In genomic region chr6:109398690-109399089, GRCm38 (mm10) we compare ENCODE assay signal across 13 mouse cellular contexts.
A peak's percentile ranks its signal among the peaks of the same experiment; 100 is the strongest.
DNase-seq lines count a peak whose midpoint lies in the region; ATAC-seq and TF ChIP-seq lines count a peak whose summit lies in the region.
"Had no signal": no experiment of that assay in that cellular context is flagged by ENCODE, and none has a peak within 500 bp of the region (broad histone marks: within the 10 kb centered on the region; RNA-seq: fewer than 3 reads in every experiment).

No protein-coding gene starts in this region.

- ATAC-seq in kidney, postnatal 0 days (replicated peaks; ENCODE audit: low FRiP score, low read depth), result no peak
- no peak for ATAC-seq in kidney, embryonic 14.5 days (ENCODE audit: low FRiP score, low TSS enrichment)
- no peak for ATAC-seq in neural tube, embryonic 15.5 days (ENCODE audit: low FRiP score)

- no peaks in the 10 kb centered on the region for H3K9me3 ChIP-seq in kidney, postnatal 0 days (replicated peaks; ENCODE audit: low read length)
- H3K9me3 ChIP-seq in kidney, embryonic 14.5 days (ENCODE audit: control insufficient read depth, low read length), result no peaks in the 10 kb centered on the region
- H3K9me3 ChIP-seq in neural tube, embryonic 15.5 days (replicated peaks), result no peaks in the 10 kb centered on the region
- H3K9me3 ChIP-seq: heart, embryonic 12.5 days had no signal

- no peak overlapping the region for H3K4me2 ChIP-seq in kidney, postnatal 0 days (ENCODE audit: low read length)
- no peak overlapping the region for H3K4me2 ChIP-seq in kidney, embryonic 14.5 days (replicated peaks; ENCODE audit: low read depth, low read length)
- H3K4me2 ChIP-seq in neural tube, embryonic 15.5 days, result no peak overlapping the region
- H3K4me2 ChIP-seq: heart, embryonic 12.5 days; hindbrain, embryonic 14.5 days; liver, embryonic 11.5 days had no signal

- no peak overlapping the region for H3K27ac ChIP-seq in kidney, postnatal 0 days
- no peak overlapping the region for H3K27ac ChIP-seq in kidney, embryonic 14.5 days (ENCODE audit: low read depth, low read length)
- H3K27ac ChIP-seq in neural tube, embryonic 15.5 days (replicated peaks), result no peak overlapping the region
- H3K27ac ChIP-seq: hindbrain, embryonic 14.5 days had no signal

- 75% methylated on average over 3 of the region's 3 CpGs for WGBS in kidney, postnatal 0 days
- WGBS in kidney, embryonic 14.5 days, result 74% methylated on average over 3 of the region's 3 CpGs
- 76% methylated on average over 3 of the region's 3 CpGs for WGBS in neural tube, embryonic 15.5 days

- H3K36me3 ChIP-seq in kidney, postnatal 0 days (ENCODE audit: insufficient read depth, low read length), result no peaks in the 10 kb centered on the region
- no peaks in the 10 kb centered on the region for H3K36me3 ChIP-seq in kidney, embryonic 14.5 days (ENCODE audit: control insufficient read depth, insufficient read depth, low read length)
- no peaks in the 10 kb centered on the region for H3K36me3 ChIP-seq in neural tube, embryonic 15.5 days
- H3K36me3 ChIP-seq: heart, embryonic 12.5 days had no signal

- TF ChIP-seq CTCF in kidney, postnatal 0 days (IDR thresholded peaks at IDR 0.05; ENCODE audit: low read depth), result peak; percentile 46; the same call in 1 of the 2 replicates

- no peaks in the 10 kb centered on the region for H3K27me3 ChIP-seq in kidney, postnatal 0 days (ENCODE audit: insufficient read depth, low read length)
- H3K27me3 ChIP-seq in kidney, embryonic 14.5 days (ENCODE audit: control insufficient read depth, insufficient read depth, low read length), result no peaks in the 10 kb centered on the region
- H3K27me3 ChIP-seq in neural tube, embryonic 15.5 days (replicated peaks), result no peaks in the 10 kb centered on the region
- H3K27me3 ChIP-seq: heart, embryonic 12.5 days had no signal

- H3K4me1 ChIP-seq in kidney, postnatal 0 days (replicated peaks; ENCODE audit: insufficient read depth, low read length), result no peaks in the 10 kb centered on the region
- no peaks in the 10 kb centered on the region for H3K4me1 ChIP-seq in kidney, embryonic 14.5 days (ENCODE audit: control insufficient read depth, insufficient read depth, low read length)
- H3K4me1 ChIP-seq in neural tube, embryonic 15.5 days, result no peaks in the 10 kb centered on the region
- H3K4me1 ChIP-seq: heart, embryonic 12.5 days had no signal

- no peak overlapping the region for H3K9ac ChIP-seq in kidney, postnatal 0 days (ENCODE audit: low read depth, low read length)
- H3K9ac ChIP-seq in kidney, embryonic 14.5 days (ENCODE audit: low read depth, low read length), result no peak overlapping the region
- no peak overlapping the region for H3K9ac ChIP-seq in neural tube, embryonic 15.5 days (replicated peaks)
- H3K9ac ChIP-seq: heart, embryonic 12.5 days; hindbrain, embryonic 14.5 days had no signal

- no peak overlapping the region for H3K4me3 ChIP-seq in kidney, postnatal 0 days (replicated peaks; ENCODE audit: low read depth, low read length)
- H3K4me3 ChIP-seq in kidney, embryonic 14.5 days (ENCODE audit: low read length), result no peak overlapping the region
- H3K4me3 ChIP-seq in neural tube, embryonic 15.5 days (replicated peaks), result no peak overlapping the region
- H3K4me3 ChIP-seq: heart, embryonic 12.5 days had no signal

- peak; percentile 22 for DNase-seq in kidney, postnatal 0 days (ENCODE audit: low spot score)
- peak; percentile 3 for DNase-seq in A20 (ENCODE audit: low read depth, low spot score)
- DNase-seq in ES-CJ7 (ENCODE audit: low read depth, low spot score), result peak; percentile 53
- DNase-seq in embryo, embryonic 11 days, result peak; percentile 21
- no peak for DNase-seq in right cerebral cortex, postnatal 14 days
- DNase-seq: adrenal gland, adult 8-10 months; cerebellum, adult 11 months; thymus, adult 18-20 months had no signal
